Mouse (Mus musculus) kidney, embryonic 16.5 days (tissue): ENCODE measurements around the gene Slc39a2. TPM values are rescaled to one million over a fixed set of nuclear protein-coding genes. Genes with fewer than 3 reads are reported as not detected.
A peak's percentile ranks its signal among the peaks of the same experiment; 100 is the strongest.

Source experiments
- ATAC-seq: fragments of 200-750 bp; cut with Nextera tagmentation; 2 replicates; pipeline ENCODE4 v1.8.0; 2017; ENCODE audit warnings: moderate TSS enrichment; ENCODE audit not compliant: low FRiP score, low TSS enrichment
- H3K27ac ChIP-seq: fragments of 300-500 bp; sonication (generic); 2 replicates; pipeline ENCODE4 v1.5.1; 2014; ENCODE audit warnings: low read length
- H3K27me3 ChIP-seq: fragments of 300-500 bp; sonication (generic); 2 replicates; pipeline ENCODE4 v1.6.1; 2014; ENCODE audit warnings: low read length, control low read depth, mixed read lengths; ENCODE audit not compliant: insufficient read depth
- H3K36me3 ChIP-seq: fragments of 300-500 bp; sonication (generic); 2 replicates; pipeline ENCODE4 v1.6.1; 2014; ENCODE audit warnings: low read length, control low read depth, mixed read lengths; ENCODE audit not compliant: insufficient read depth
- H3K4me1 ChIP-seq: fragments of 300-500 bp; sonication (generic); 2 replicates; pipeline ENCODE4 v1.6.1; 2014; ENCODE audit warnings: low read length, control low read depth, mixed read lengths; ENCODE audit not compliant: insufficient read depth
- H3K4me2 ChIP-seq: fragments of 300-500 bp; sonication (generic); replicated peaks from 2 replicates; pipeline ENCODE4 v1.6.1; 2014; ENCODE audit warnings: low read depth, low read length
- H3K4me3 ChIP-seq: fragments of 300-500 bp; sonication (generic); 2 replicates; pipeline ENCODE4 v1.5.1; 2014; ENCODE audit warnings: mild to moderate bottlenecking, low read length
- H3K9ac ChIP-seq: fragments of 300-500 bp; sonication (generic); replicated peaks from 2 replicates; pipeline ENCODE4 v1.6.1; 2014; ENCODE audit warnings: low read length
- H3K9me3 ChIP-seq: fragments of 300-500 bp; sonication (generic); 2 replicates; pipeline ENCODE4 v1.6.1; 2016; ENCODE audit warnings: low read length, control low read depth
- WGBS: fragments of 180-500 bp; shearing (Covaris S2); extraction: QIAGEN DNeasy Blood & Tissue Kit; methylation state at CpG from one replicate; pipeline ENCODE4 v1.1.7; 2014; 5-methylcytosine and 5-hydroxymethylcytosine counted together
- polyA plus RNA-seq: library from polyadenylated mRNA; unstranded; fragments of >200 nt; fragmentation: Nextera tagmentation; extraction: Ambion mirVana; gene quantifications from 2 replicates; pipeline ENCODE4 v1.2.1, GENCODE M21; 2015

Gene Slc39a2
- polyA plus RNA-seq, 1 experiment from 2014 or later = 0.30 TPM

DNA sequence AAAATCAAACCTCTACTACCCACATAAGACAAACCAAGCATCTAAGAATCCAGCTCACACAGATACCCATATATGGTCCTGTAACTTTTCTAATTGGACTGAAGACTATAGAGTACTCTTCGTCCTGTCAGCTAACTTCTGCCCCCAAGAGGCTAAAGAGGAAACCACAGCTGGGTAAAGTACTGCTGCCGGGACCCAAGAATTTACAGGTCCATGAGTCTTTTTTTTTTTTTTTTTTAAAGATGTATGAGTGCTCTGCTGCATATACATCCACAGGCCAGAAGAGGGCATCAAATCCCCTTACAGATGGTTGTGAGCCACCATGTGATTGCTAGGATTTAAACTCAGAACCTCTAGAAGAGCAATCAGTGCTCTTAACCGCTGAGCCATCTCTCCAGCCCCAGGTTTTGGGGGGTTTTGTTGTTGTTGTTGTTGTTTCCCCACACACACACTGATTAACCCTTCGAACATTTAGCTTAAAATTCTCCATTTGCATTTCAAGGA is 9.1 kb upstream of the Slc39a2 start:
- 1% methylated on average over 4 of the region's 4 CpGs for WGBS
- H3K9ac ChIP-seq = peak overlapping the region; percentile 83
- peaks cover 19% of the 10 kb centered on the region for H3K36me3 ChIP-seq
- ATAC-seq = peak; percentile 55
- H3K4me2 ChIP-seq = peak overlapping the region; percentile 86
- H3K4me1 ChIP-seq = peaks cover 12% of the 10 kb centered on the region
- peak overlapping the region; percentile 76 for H3K4me3 ChIP-seq
- H3K27me3 ChIP-seq = no peaks in the 10 kb centered on the region
- no peaks in the 10 kb centered on the region for H3K9me3 ChIP-seq
- peak overlapping the region; percentile 84 for H3K27ac ChIP-seq

DNA sequence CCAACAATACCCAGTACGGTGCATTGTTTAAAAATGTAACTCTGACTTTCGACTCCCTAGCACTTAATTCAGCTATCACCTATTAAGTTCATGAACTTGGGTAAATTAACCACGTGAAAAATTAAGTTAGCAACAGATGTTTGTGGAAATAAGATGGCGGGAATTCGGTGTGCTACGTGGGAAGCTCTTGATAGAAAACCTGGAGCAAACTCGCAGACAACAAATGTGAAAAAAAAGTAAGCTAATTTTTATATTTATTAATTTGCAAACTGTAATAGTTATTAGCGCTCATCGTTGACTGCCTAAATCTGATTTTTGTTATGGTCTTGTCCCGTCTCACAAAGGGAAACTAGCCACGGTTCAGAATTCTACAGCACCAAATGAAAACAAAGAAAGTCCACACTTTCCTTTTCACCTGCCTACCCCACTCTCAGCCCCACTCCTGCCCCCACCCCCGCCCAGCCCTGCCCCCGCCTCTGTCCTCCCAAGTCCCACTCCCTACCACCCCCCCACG is 8.6 kb upstream of the Slc39a2 start:
- Histone ChIP-seq H3K4me2 (peak overlapping the region; percentile 86), H3K27me3 (no peaks in the 10 kb centered on the region), H3K4me3 (peak overlapping the region; percentile 76), H3K36me3 (peaks cover 24% of the 10 kb centered on the region), H3K27ac (peak overlapping the region; percentile 84), H3K9me3 (no peaks in the 10 kb centered on the region), H3K9ac (peak overlapping the region; percentile 83), H3K4me1 (peaks cover 12% of the 10 kb centered on the region)
- 2% methylated on average over 13 of the region's 14 CpGs for WGBS
- peak; percentile 60 for ATAC-seq

DNA sequence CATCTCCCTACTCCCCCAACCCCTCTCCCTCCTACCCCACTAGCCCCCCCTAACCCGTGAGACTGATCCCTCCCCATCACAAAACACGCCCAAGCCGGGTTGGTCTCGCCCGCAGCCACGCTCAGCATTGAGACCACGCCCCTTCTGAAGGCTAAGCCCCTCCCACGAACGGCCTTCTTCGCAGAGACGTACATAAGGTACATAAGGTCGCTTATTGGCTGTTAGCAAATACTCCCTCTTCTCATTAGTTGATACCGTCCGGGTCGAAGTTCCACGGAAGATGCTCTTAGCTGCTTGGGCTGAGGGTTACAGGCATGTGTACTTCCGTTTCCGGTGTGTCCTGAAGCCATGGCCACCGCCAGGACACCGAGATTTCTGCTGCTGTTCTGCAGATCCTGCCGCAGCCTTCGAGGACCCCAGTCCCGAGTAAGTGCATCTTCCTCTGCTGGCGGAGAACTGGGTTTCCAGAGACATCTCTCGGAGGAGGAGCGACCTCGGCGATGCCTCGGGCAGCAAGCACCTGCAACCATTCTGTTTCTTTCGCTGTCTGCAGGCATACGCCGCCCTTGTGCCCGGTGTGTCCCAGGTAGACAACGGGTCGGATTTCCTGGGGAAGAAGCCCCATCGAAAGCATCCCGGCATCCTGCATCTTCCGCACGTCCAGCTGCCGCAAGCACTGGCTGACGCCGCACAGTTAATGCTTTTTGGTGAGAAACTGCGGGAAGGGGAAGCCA is 7.9 kb upstream of the Slc39a2 start, which contains the start of gene Mettl17:
Mettl17 (plus strand) TSS at position 245 of the 734 bp plus-strand sequence.
- peaks cover 31% of the 10 kb centered on the region for H3K36me3 ChIP-seq
- peak; percentile 97 for ATAC-seq
- H3K4me2 ChIP-seq = peak within 1 kb of the TSS; percentile 86
- peak within 1 kb of the TSS; percentile 83 for H3K9ac ChIP-seq
- H3K27me3 ChIP-seq = no peaks in the 10 kb centered on the region
- under 1% methylated on average over 43 of the region's 43 CpGs for WGBS
- peaks cover 12% of the 10 kb centered on the region for H3K4me1 ChIP-seq
- no peaks in the 10 kb centered on the region for H3K9me3 ChIP-seq
- peak within 1 kb of the TSS; percentile 84 for H3K27ac ChIP-seq
- peak within 1 kb of the TSS; percentile 76 for H3K4me3 ChIP-seq

DNA sequence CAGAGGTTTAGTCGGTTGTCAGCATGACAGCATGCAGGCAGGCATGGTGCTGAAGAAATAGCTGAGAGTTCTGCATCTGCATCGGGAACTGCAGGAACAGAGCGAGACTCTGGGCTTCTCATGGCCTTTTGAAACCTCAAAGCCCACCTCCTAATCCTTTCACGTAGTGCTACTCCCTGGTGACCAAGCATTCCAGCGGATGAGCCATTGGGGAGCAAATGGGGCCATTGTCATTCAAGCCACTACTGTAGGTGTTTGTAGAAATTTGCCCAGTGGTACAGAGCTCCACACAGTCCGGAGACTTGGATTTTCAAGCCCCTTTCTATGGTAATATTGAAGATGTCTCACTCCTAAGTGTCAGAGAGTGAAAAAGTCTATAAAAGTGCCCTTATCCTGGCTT is 6.6 kb upstream of the Slc39a2 start:
- H3K27ac ChIP-seq = no peak overlapping the region
- H3K4me2 ChIP-seq = peak overlapping the region; percentile 86
- ATAC-seq = no peak
- H3K27me3 ChIP-seq = no peaks in the 10 kb centered on the region
- H3K4me1 ChIP-seq = peaks cover 12% of the 10 kb centered on the region
- H3K36me3 ChIP-seq = peaks cover 43% of the 10 kb centered on the region
- no peak overlapping the region for H3K4me3 ChIP-seq
- no peak overlapping the region for H3K9ac ChIP-seq
- no peaks in the 10 kb centered on the region for H3K9me3 ChIP-seq
- 64% methylated on average over 6 of the region's 6 CpGs for WGBS

DNA sequence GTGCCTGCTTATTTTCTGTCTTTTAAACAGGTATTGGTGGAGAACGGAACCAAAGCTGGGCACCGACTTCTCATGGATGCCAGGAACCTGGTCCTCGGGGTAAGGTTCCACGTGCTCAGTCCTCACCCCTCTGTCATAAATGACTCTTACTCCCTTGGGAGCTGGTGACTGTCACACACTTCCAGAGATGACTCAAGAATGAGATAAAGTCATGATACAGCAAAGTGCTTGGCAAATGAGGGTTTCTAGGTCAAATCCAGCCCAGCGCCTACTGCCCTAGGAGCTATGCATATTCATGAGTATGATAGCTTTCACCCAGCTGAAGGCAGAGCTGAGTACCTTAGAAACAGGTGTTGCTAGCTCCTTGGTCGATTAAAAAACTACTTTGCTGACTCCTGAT is 2.9 kb upstream of the Slc39a2 start:
- H3K9ac ChIP-seq = no peak overlapping the region
- peaks cover 57% of the 10 kb centered on the region for H3K36me3 ChIP-seq
- no peaks in the 10 kb centered on the region for H3K27me3 ChIP-seq
- ATAC-seq = no peak
- 91% methylated on average over 6 of the region's 6 CpGs for WGBS
- H3K4me2 ChIP-seq = no peak overlapping the region
- no peak overlapping the region for H3K4me3 ChIP-seq
- H3K27ac ChIP-seq = no peak overlapping the region
- H3K4me1 ChIP-seq = peaks cover 12% of the 10 kb centered on the region
- no peaks in the 10 kb centered on the region for H3K9me3 ChIP-seq

DNA sequence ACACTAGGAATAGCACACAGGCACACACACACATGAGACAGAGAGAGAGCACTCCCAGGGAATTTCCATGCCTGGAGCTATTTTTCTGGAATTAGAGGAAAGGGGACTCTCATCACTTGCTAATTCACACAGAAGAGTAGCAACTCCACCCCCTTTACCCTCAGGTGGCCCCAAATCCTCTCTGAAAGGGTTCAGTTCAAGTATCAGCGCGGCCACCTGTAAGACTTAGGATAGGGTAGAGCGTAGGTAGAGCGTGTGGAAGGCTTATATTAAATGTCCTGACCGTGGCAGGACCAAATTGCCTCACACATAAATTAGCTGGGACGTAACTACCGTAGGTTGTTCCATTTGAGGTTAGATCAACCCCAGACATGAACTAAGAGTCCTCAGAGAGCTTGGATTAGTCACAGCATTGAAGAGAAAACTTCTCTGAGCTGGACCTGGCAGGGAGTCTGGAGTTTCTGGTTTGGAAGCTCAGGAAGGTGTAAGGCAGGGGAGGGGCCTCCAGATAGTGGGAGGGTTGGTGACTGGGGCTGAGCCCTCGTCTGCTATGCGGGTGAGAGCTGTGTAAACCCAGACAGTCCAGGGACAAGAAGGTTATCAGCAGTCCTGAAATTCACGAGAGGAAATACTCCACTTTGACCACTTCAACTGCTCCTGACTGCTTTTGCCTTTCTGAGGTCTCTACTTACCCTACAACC is 555 bp downstream of the Slc39a2 start:
- Histone ChIP-seq H3K9ac (no peak overlapping the region), H3K27me3 (no peaks in the 10 kb centered on the region), H3K4me2 (no peak overlapping the region), H3K27ac (no peak overlapping the region), H3K4me3 (no peak overlapping the region), H3K36me3 (peaks cover 40% of the 10 kb centered on the region), H3K9me3 (no peaks in the 10 kb centered on the region), H3K4me1 (no peaks in the 10 kb centered on the region)
- WGBS = 34% methylated on average over 10 of the region's 10 CpGs
- ATAC-seq = no peak

DNA sequence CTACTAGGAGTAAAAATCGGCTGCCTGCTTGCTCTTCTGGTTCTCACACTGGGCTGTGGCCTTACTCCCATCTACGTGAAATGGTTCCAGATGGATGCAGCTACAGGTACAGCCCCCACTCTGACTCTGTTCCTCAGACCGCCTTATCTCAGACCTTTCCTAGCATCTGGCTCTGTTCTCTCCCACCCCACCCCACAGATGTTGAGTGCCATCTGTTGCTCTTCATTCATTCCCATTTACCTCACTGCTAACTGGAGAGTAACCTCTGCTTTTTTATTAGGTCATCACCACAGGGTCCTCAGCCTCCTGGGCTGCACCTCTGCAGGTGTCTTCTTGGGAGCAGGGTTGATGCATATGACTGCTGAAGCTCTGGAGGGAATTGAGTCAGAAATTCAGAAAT is 1.1 kb downstream of the Slc39a2 start:
- no peak overlapping the region for H3K4me2 ChIP-seq
- no peaks in the 10 kb centered on the region for H3K4me1 ChIP-seq
- no peak overlapping the region for H3K9ac ChIP-seq
- no peaks in the 10 kb centered on the region for H3K9me3 ChIP-seq
- 64% methylated on average over 3 of the region's 3 CpGs for WGBS
- H3K27me3 ChIP-seq = no peaks in the 10 kb centered on the region
- H3K4me3 ChIP-seq = no peak overlapping the region
- no peak overlapping the region for H3K27ac ChIP-seq
- ATAC-seq = no peak
- H3K36me3 ChIP-seq = peaks cover 36% of the 10 kb centered on the region

DNA sequence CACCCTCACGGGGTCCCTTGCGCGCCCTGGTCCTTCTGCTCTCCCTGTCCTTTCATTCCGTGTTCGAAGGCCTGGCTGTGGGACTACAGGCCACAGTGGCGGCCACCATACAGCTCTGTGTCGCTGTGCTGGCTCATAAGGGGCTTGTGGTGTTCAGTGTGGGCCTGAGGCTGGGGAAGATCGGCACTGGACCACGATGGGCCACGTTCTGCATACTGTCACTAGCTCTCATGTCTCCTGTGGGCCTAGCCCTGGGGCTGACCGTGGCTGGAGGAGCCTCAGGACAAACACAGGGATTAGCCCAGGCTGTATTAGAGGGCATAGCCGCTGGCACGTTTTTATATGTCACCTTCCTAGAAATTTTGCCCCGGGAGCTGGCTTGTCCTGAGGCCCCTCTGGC is 2.4 kb downstream of the Slc39a2 start:
- Histone ChIP-seq H3K4me3 (no peak overlapping the region), H3K4me2 (no peak overlapping the region), H3K27me3 (no peaks in the 10 kb centered on the region), H3K36me3 (peaks cover 23% of the 10 kb centered on the region), H3K27ac (no peak overlapping the region), H3K4me1 (no peaks in the 10 kb centered on the region), H3K9ac (no peak overlapping the region), H3K9me3 (no peaks in the 10 kb centered on the region)
- WGBS = 79% methylated on average over 14 of the region's 14 CpGs
- no peak for ATAC-seq

DNA sequence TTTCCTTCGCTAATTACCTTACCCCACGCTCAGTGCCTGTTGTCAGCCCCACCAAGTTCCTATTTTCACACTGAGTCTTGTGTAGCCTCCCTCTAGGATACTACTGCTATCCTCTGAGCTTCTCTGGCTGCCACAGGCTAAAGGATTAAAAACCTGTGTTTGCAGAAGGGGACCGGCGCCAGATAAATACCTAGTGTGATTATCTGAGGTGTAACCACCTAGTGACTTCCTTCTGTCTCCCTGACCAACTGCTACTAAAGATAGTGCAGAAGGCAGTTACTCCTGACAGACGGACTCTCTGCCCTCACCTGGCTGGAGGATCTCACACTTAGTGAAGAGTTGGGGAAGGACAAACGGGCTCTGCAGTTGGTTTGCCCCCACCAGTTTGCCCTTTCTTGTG is 3.3 kb downstream of the Slc39a2 start:
- no peak overlapping the region for H3K4me2 ChIP-seq
- 83% methylated on average over 6 of the region's 6 CpGs for WGBS
- no peaks in the 10 kb centered on the region for H3K9me3 ChIP-seq
- H3K4me3 ChIP-seq = no peak overlapping the region
- H3K27me3 ChIP-seq = no peaks in the 10 kb centered on the region
- H3K4me1 ChIP-seq = no peaks in the 10 kb centered on the region
- peaks cover 15% of the 10 kb centered on the region for H3K36me3 ChIP-seq
- ATAC-seq = no peak
- H3K27ac ChIP-seq = no peak overlapping the region
- H3K9ac ChIP-seq = no peak overlapping the region
